Mouse (Mus musculus): ENCODE results near the gene Fam168a. TPM values are rescaled to one million over a fixed set of nuclear protein-coding genes. Genes with fewer than 3 reads are reported as not detected.

Fam168a gene
- polyA plus RNA-seq, 1 experiment = 11.3 TPM

DNA sequence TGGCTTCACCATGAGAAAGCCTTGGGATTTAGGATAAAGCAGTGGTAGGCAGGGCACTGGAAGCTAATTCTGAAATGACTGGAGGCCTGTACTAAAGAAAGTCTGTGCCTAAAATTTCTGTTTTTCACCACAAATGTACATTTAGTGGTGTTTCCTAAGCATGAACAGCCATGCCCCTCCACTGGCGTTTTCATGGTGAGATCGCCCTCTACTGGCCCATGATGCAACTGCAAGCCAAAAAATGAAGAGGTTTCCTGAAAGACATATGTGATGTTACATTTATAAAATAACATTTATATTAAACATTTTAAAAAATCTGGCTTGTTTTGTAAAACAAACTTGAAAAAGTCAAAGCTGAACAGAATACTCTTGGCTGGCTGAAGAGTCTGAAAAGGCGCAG, 180.1 kb downstream of the Fam168a start:
- no peak for DNase-seq (ENCODE audit: low read depth, low spot score)
- 28% methylated on average over 3 of the region's 3 CpGs for WGBS

Other genes with a start within 250 kb of the Fam168a start
- 0.19 and 0.60 TPM in 2 replicates for gene Ucp3, start 233.6 kb upstream of the Fam168a start, polyA plus RNA-seq (2012; rRNA removed)
- gene Ucp2, start 213.3 kb upstream of the Fam168a start, polyA plus RNA-seq (2012; rRNA removed) = 550 and 651 TPM in 2 replicates
- gene Dnajb13, start 191.7 kb upstream of the Fam168a start, polyA plus RNA-seq (2012; rRNA removed) = 0.51 and 0.74 TPM in 2 replicates
- 20.5 and 23.2 TPM in 2 replicates for gene Coa4, start 169.6 kb upstream of the Fam168a start, polyA plus RNA-seq (2012; rRNA removed)
- gene Rab6a, start 99.2 kb upstream of the Fam168a start, polyA plus RNA-seq (2012; rRNA removed) = 17.2 and 27.5 TPM in 2 replicates
- gene Mrpl48, start 98.3 kb upstream of the Fam168a start, polyA plus RNA-seq (2012; rRNA removed) = 15.7 and 19.2 TPM in 2 replicates
- gene Plekhb1, start 44.2 kb upstream of the Fam168a start, polyA plus RNA-seq (2012; rRNA removed) = 8.4 and 9.1 TPM in 2 replicates
- 6.9 and 7.2 TPM in 2 replicates for gene Relt, start 156.8 kb downstream of the Fam168a start, polyA plus RNA-seq (2012; rRNA removed)
- gene Arhgef17, start 225.5 kb downstream of the Fam168a start, polyA plus RNA-seq (2012; rRNA removed) = 5.0 and 6.5 TPM in 2 replicates

All from large intestine, adult 2 months (tissue).